Mouse (Mus musculus) megakaryocyte, adult 5-6 weeks (primary cell): ENCODE data around the gene Olfr761. TPM values are rescaled to one million over a fixed set of nuclear protein-coding genes. Genes with fewer than 3 reads are reported as not detected.
"Not testable (repeated sequence)": the region's sequence is repeated elsewhere in the genome, so short reads cannot be mapped to it uniquely, and the experiment has no call there.

Experiments
- ATAC-seq: 2 replicates; pipeline ENCODE4 v1.8.0; 2016; ENCODE audit warnings: mild to moderate bottlenecking, inconsistent platforms; ENCODE audit not compliant: poor library complexity, severe bottlenecking
- total RNA-seq, 2 experiments: library from RNA; stranded (forward) in 1 of 2; stranded (reverse) in 1 of 2; fragments of 153-499, 151-499 nt in 1 of 2; fragments of 221-1000, 200-1000 nt in 1 of 2; gene quantifications; 2 replicates each; pipeline versions ENCODE4 v1.2.3 to v1.2.4; 2015 to 2017

The Olfr761 gene
- not detected in 2 replicates for total RNA-seq (2015)
- not detected in 2 replicates for total RNA-seq (2017)

- no peak for ATAC-seq
Measured at GRCm38 (mm10) chr17:37952979-37953378, at the start of gene Olfr761. Gene Olfr761, minus strand, starts transcription at chr17:37953079.

DNA sequence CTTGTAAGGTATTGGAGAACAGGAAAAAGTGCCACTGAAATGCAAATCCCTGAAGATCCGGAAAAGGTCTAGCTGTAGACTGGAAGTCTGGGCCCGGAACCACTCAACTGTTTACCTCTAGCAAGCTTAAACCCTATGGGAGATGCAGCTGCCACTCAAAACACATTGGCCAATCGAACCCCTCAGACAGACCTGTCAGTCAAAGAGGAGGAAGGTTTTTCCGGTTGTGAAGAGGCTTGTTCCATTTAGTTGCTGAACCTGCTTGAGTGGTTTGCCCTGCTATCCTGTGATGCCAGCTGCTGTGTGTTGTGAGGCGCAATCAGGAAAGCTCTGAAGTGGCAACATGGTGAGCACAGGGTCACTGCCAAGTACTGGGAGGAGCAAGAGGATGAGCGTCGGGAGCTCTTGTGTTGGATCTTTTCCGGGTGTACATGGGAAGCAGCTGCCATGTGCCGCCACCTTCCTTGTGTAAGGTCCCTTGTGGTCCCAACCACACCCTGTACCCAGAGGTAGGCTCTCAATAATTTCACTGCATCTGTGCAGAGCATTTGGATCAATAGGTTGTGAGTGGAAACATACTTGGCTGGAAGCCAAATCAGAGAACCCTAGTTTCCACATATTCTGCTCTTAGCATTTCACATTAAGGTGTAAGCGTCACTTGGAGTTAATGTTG, 42.9 kb upstream of the Olfr761 start:
- ATAC-seq = no peak

- ATAC-seq = no peak
Measured at GRCm38 (mm10) chr17:37990453-37990961, 37.6 kb upstream of the Olfr761 start.

- ATAC-seq = no peak
Measured at GRCm38 (mm10) chr17:37973591-37973990, 20.7 kb upstream of the Olfr761 start.

GRCm38 (mm10) chr17:37920248-37920647, 32.6 kb downstream of the Olfr761 start, which contains the start of gene Olfr128:
Gene Olfr128, plus strand, starts transcription at chr17:37920548.
- ATAC-seq = no peak

- ATAC-seq = not testable (repeated sequence)
Measured at GRCm38 (mm10) chr17:37906821-37907220, 46.1 kb downstream of the Olfr761 start.

Other genes with a start within 250 kb of the Olfr761 start
- not detected in 2 replicates for gene Olfr120, start 231.3 kb downstream of the Olfr761 start, total RNA-seq (2015)
- gene Olfr120, start 231.3 kb downstream of the Olfr761 start, total RNA-seq (2017) = not detected in 2 replicates
- gene Olfr121, start 204.2 kb downstream of the Olfr761 start, total RNA-seq (2015) = not detected in 2 replicates
- not detected in 2 replicates for gene Olfr121, start 204.2 kb downstream of the Olfr761 start, total RNA-seq (2017)
- gene Olfr122, start 184.5 kb downstream of the Olfr761 start, total RNA-seq (2015) = not detected in 2 replicates
- gene Olfr122, start 184.5 kb downstream of the Olfr761 start, total RNA-seq (2017) = not detected in 2 replicates
- not detected in 2 replicates for gene Olfr123, start 159.6 kb downstream of the Olfr761 start, total RNA-seq (2015)
- gene Olfr123, start 159.6 kb downstream of the Olfr761 start, total RNA-seq (2017) = not detected in 2 replicates
- gene Olfr124, start 153.2 kb downstream of the Olfr761 start, total RNA-seq (2015) = not detected in 2 replicates
- gene Olfr124, start 153.2 kb downstream of the Olfr761 start, total RNA-seq (2017) = not detected in 2 replicates
- gene Olfr125, start 120.1 kb downstream of the Olfr761 start, total RNA-seq (2015) = not detected in 2 replicates
- gene Olfr125, start 120.1 kb downstream of the Olfr761 start, total RNA-seq (2017) = not detected in 2 replicates
- not detected in 2 replicates for gene Olfr126, start 105.6 kb downstream of the Olfr761 start, total RNA-seq (2015)
- not detected in 2 replicates for gene Olfr126, start 105.6 kb downstream of the Olfr761 start, total RNA-seq (2017)
- gene Olfr127, start 52.6 kb downstream of the Olfr761 start, total RNA-seq (2015) = not detected in 2 replicates
- gene Olfr127, start 52.6 kb downstream of the Olfr761 start, total RNA-seq (2017) = not detected in 2 replicates
- not detected in 2 replicates for gene Olfr128, start 32.5 kb downstream of the Olfr761 start, total RNA-seq (2015)
- gene Olfr128, start 32.5 kb downstream of the Olfr761 start, total RNA-seq (2017) = not detected in 2 replicates
- gene Olfr129, start 107.0 kb upstream of the Olfr761 start, total RNA-seq (2015) = not detected in 2 replicates
- not detected in 2 replicates for gene Olfr129, start 107.0 kb upstream of the Olfr761 start, total RNA-seq (2017)
- not detected in 2 replicates for gene Olfr130, start 110.8 kb upstream of the Olfr761 start, total RNA-seq (2015)
- gene Olfr130, start 110.8 kb upstream of the Olfr761 start, total RNA-seq (2017) = not detected in 2 replicates
- not detected in 2 replicates for gene Olfr131, start 135.6 kb upstream of the Olfr761 start, total RNA-seq (2015)
- not detected in 2 replicates for gene Olfr131, start 135.6 kb upstream of the Olfr761 start, total RNA-seq (2017)
- not detected in 2 replicates for gene Olfr132, start 181.4 kb upstream of the Olfr761 start, total RNA-seq (2015)
- not detected in 2 replicates for gene Olfr132, start 181.4 kb upstream of the Olfr761 start, total RNA-seq (2017)
- not detected in 2 replicates for gene Olfr133, start 192.2 kb upstream of the Olfr761 start, total RNA-seq (2015)
- not detected in 2 replicates for gene Olfr133, start 192.2 kb upstream of the Olfr761 start, total RNA-seq (2017)
- not detected in 2 replicates for gene Olfr134, start 218.3 kb upstream of the Olfr761 start, total RNA-seq (2015)
- gene Olfr134, start 218.3 kb upstream of the Olfr761 start, total RNA-seq (2017) = not detected in 2 replicates